Mouse (Mus musculus) A20 (cell line): ENCODE data around the gene Retreg2.

Experiments
- DNase-seq: peaks from one replicate; pipeline ENCODE4 v3.0.0-alpha.2; 2011; ENCODE audit warnings: low read depth, low spot score

Retreg2 gene

GRCm38 (mm10) chr1:75142301-75143261 is at the start of gene Retreg2, which contains the start of gene Cnppd1:
Gene Retreg2, plus strand, starts transcription at chr1:75142778.
Gene Cnppd1, minus strand, starts transcription at chr1:75142711.
- DNase-seq: peak; percentile 98

GRCm38 (mm10) chr1:75122211-75122610 is 20.4 kb upstream of the Retreg2 start:
- peak; percentile 66 for DNase-seq

GRCm38 (mm10) chr1:75124346-75125321 is 17.9 kb upstream of the Retreg2 start, which contains the start of gene Nhej1:
Gene Nhej1, minus strand, starts transcription at chr1:75125200.
- peak; percentile 98 for DNase-seq

- DNase-seq: no peak
Observed at GRCm38 (mm10) chr1:75125418-75125817, 17.2 kb upstream of the Retreg2 start.

GRCm38 (mm10) chr1:75128641-75129040 is 13.9 kb upstream of the Retreg2 start:
- no peak for DNase-seq

- no peak for DNase-seq
Observed at GRCm38 (mm10) chr1:75133421-75134207, 9.0 kb upstream of the Retreg2 start, which contains the start of gene Slc23a3. Gene Slc23a3, minus strand, starts transcription at chr1:75133890.

- no peak for DNase-seq
Observed at GRCm38 (mm10) chr1:75136293-75136692, 6.3 kb upstream of the Retreg2 start.

- DNase-seq: no peak
Observed at GRCm38 (mm10) chr1:75136730-75137129, 5.8 kb upstream of the Retreg2 start.

- DNase-seq: no peak
Observed at GRCm38 (mm10) chr1:75138448-75138847, 4.1 kb upstream of the Retreg2 start.

GRCm38 (mm10) chr1:75140601-75141190 is 1.9 kb upstream of the Retreg2 start:
- DNase-seq: no peak

GRCm38 (mm10) chr1:75141486-75142190 is 940 bp upstream of the Retreg2 start:
- peak; percentile 79 for DNase-seq

GRCm38 (mm10) chr1:75145589-75145988 is 3.0 kb downstream of the Retreg2 start:
- no peak for DNase-seq

GRCm38 (mm10) chr1:75147411-75148135 is 5.0 kb downstream of the Retreg2 start:
- no peak for DNase-seq

GRCm38 (mm10) chr1:75148727-75149126 is 6.1 kb downstream of the Retreg2 start:
- no peak for DNase-seq

GRCm38 (mm10) chr1:75155837-75156236 is 13.3 kb downstream of the Retreg2 start:
- DNase-seq: no peak

GRCm38 (mm10) chr1:75158990-75159389 is 16.4 kb downstream of the Retreg2 start:
- DNase-seq: no peak

GRCm38 (mm10) chr1:75159540-75160255 is 17.1 kb downstream of the Retreg2 start:
- DNase-seq: no peak

- DNase-seq: no peak
Observed at GRCm38 (mm10) chr1:75160256-75160617, 17.7 kb downstream of the Retreg2 start.

GRCm38 (mm10) chr1:75168093-75168471 is 25.5 kb downstream of the Retreg2 start:
- DNase-seq: no peak
